Comparison of ENCODE assay signal across 9 mouse cellular contexts in the genomic region with DNA sequence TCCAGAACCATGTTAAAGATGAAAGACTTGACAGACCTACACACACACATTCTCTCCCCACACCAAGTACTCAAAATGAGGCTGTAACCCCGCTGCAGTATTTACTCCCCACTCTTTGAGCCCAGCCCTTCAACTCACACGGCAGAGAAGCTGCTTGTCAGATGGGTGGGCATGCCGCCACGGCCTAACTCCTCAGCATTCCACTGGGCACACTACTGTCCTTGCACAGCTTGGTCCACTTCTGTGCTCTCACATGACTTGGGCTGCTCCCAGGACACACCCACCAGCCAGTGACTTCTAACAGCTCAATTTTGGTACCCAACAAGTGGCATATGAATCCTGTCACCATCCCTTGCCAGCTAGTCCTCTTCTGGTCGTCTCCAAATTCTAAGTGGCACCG. TPM values are rescaled to one million over a fixed set of nuclear protein-coding genes. Genes with fewer than 3 reads are reported as not detected.
DNase-seq lines count a peak whose midpoint lies in the region; ATAC-seq lines count a peak whose summit lies in the region.
"Had no signal": no experiment of that assay in that cellular context is flagged by ENCODE, and none has a peak within 500 bp of the region (broad histone marks: within the 10 kb centered on the region; RNA-seq: fewer than 3 reads in every experiment).

No protein-coding gene starts in this region.

- no peak overlapping the region for H3K4me3 ChIP-seq in liver, embryonic 13.5 days (replicated peaks)

- DNase-seq in urinary bladder, postnatal 36 days (ENCODE audit: low spot score in 2 of 2), result peak; percentile 29 to 53
- DNase-seq in urinary bladder, adult 2 months (ENCODE audit: low spot score), result no peak
- peak; percentile 79 for DNase-seq in cerebellum, adult 9-10 months
- peak; percentile 84 to 87 for DNase-seq in heart, adult 18-20 months
- DNase-seq in kidney, adult 8-10 months, result peak; percentile 60 to 70
- DNase-seq in liver, embryonic 13.5 days, result no peak
- peak; percentile 80 to 85 for DNase-seq in right cerebral cortex, postnatal 10 days (ENCODE audit: low spot score in 2 of 2)
- DNase-seq in urinary bladder, postnatal 10 days (ENCODE audit: low spot score), result no peak

- WGBS in liver, embryonic 13.5 days (ENCODE audit: insufficient replicate concordance), result 61% methylated on average over 6 of the region's 6 CpGs

- 0 out of 2 replicates have a peak, but pooled peaks cover 2% of the 10 kb centered on the region for H3K36me3 ChIP-seq in liver, embryonic 13.5 days

- peaks cover 40% of the 10 kb centered on the region for H3K4me1 ChIP-seq in liver, embryonic 13.5 days (replicated peaks)

- H3K9ac ChIP-seq in liver, embryonic 13.5 days, result peak overlapping the region; percentile 36; the same call in 1 of the 2 replicates

- peak overlapping the region; percentile 19 for H3K27ac ChIP-seq in liver, embryonic 13.5 days

- no peaks in the 10 kb centered on the region for H3K27me3 ChIP-seq in liver, embryonic 13.5 days

- H3K4me2 ChIP-seq in liver, embryonic 13.5 days, result no peak overlapping the region

- ATAC-seq in liver, embryonic 13.5 days (ENCODE audit: low read depth), result no peak

- no peaks in the 10 kb centered on the region for H3K9me3 ChIP-seq in liver, embryonic 13.5 days (replicated peaks)

RNA-seq across cellular contexts. Expression of a gene that starts 5.0 kb away (rescaled TPM):
- polyA plus RNA-seq in urinary bladder, adult 2 months (2012; rRNA removed), result 9.1 and 15.2 TPM in 2 replicates
- 10 to 100 TPM in 1 of 2 experiments, 1 to 10 TPM in 1; 7.5 to 13.0 TPM for total RNA-seq in heart, adult 18-20 months (2021)
- polyA plus RNA-seq in liver, embryonic 13.5 days (2015; fragmentation: Nextera tagmentation; extraction: Ambion mirVana), result 2.6 and 3.6 TPM in 2 replicates

RNA-seq across cellular contexts. Expression of a gene that starts 37.2 kb away (rescaled TPM):
- 20.3 and 21.5 TPM in 2 replicates for polyA plus RNA-seq in urinary bladder, adult 2 months (2012; rRNA removed)
- 10 to 100 TPM; 16.0 to 16.6 TPM for total RNA-seq in heart, adult 18-20 months (2021)
- 22.4 and 24.9 TPM in 2 replicates for polyA plus RNA-seq in liver, embryonic 13.5 days (2015; fragmentation: Nextera tagmentation; extraction: Ambion mirVana)

RNA-seq across cellular contexts. Expression of a gene that starts 57.0 kb away (rescaled TPM):
- polyA plus RNA-seq in urinary bladder, adult 2 months (2012; rRNA removed), result not detected in 2 replicates
- not detected for total RNA-seq in heart, adult 18-20 months (2021)
- polyA plus RNA-seq in liver, embryonic 13.5 days (2015; fragmentation: Nextera tagmentation; extraction: Ambion mirVana), result not detected in 2 replicates
- total RNA-seq: neutrophil, adult 5-6 weeks had no signal

Comparison
In these comparisons a context has a peak if more than half of its experiments do, and no peak if none do; other contexts are left out.
1. DNase-seq: peak in urinary bladder, postnatal 36 days (2 of 2), cerebellum, adult 9-10 months (single experiment), heart, adult 18-20 months (2 of 2), kidney, adult 8-10 months (2 of 2) and right cerebral cortex, postnatal 10 days (2 of 2); none in urinary bladder, adult 2 months (single experiment), liver, embryonic 13.5 days (single experiment) and urinary bladder, postnatal 10 days (single experiment).